Mouse (Mus musculus) hindbrain, postnatal 0 days (tissue): ENCODE results near the gene Umad1. TPM values are rescaled to one million over a fixed set of nuclear protein-coding genes. Genes with fewer than 3 reads are reported as not detected.

Experiments used
- ATAC-seq: fragments of 200-750 bp; cut with Nextera tagmentation; 2 replicates; pipeline ENCODE4 v1.8.0; 2017; ENCODE audit warnings: mild to moderate bottlenecking, moderate TSS enrichment, moderate library complexity
- DNase-seq: peaks from one replicate; pipeline ENCODE4 v3.0.0-alpha.2; 2015; ENCODE audit warnings: low spot score
- H3K27ac ChIP-seq: fragments of 300-500 bp; sonication (generic); 2 replicates; pipeline ENCODE4 v1.5.1; 2014; ENCODE audit warnings: mild to moderate bottlenecking
- H3K27me3 ChIP-seq: fragments of 300-500 bp; sonication (generic); 2 replicates; pipeline ENCODE4 v1.6.1; 2014; ENCODE audit warnings: low read length, mixed read lengths; ENCODE audit not compliant: insufficient read depth
- H3K36me3 ChIP-seq: fragments of 300-500 bp; sonication (generic); 2 replicates; pipeline ENCODE4 v1.6.1; 2014; ENCODE audit warnings: low read length, mixed read lengths; ENCODE audit not compliant: insufficient read depth
- H3K4me1 ChIP-seq: fragments of 300-500 bp; sonication (generic); 2 replicates; pipeline ENCODE4 v1.6.1; 2014; ENCODE audit warnings: antibody characterized with exemption, low read length, mixed read lengths; ENCODE audit not compliant: insufficient read depth
- H3K4me2 ChIP-seq: fragments of 300-500 bp; sonication (generic); 2 replicates; pipeline ENCODE4 v1.6.1; 2014; ENCODE audit warnings: low read depth, mild to moderate bottlenecking, low read length, moderate library complexity, mixed read lengths
- H3K4me3 ChIP-seq: fragments of 300-500 bp; sonication (generic); 2 replicates; pipeline ENCODE4 v1.5.1; 2014; ENCODE audit warnings: low read length
- H3K9ac ChIP-seq: fragments of 300-500 bp; sonication (generic); replicated peaks from 2 replicates; pipeline ENCODE4 v1.6.1; 2014; ENCODE audit warnings: mild to moderate bottlenecking, low read length, moderate library complexity, mixed read lengths
- H3K9me3 ChIP-seq: fragments of 300-500 bp; sonication (generic); 2 replicates; pipeline ENCODE4 v1.6.1; 2016; ENCODE audit warnings: low read length, mixed read lengths
- CTCF ChIP-seq: IDR thresholded peaks from 2 replicates; pipeline ENCODE4 v1.5.1; 2016; ENCODE audit warnings: antibody characterized with exemption, control low read depth, low read depth
- WGBS: fragments of 180-500 bp; shearing (Covaris S2); extraction: QIAGEN DNeasy Blood & Tissue Kit; methylation state at CpG from one replicate; pipeline ENCODE4 v1.1.7; 2014; 5-methylcytosine and 5-hydroxymethylcytosine counted together
- polyA plus RNA-seq: library from polyadenylated mRNA; unstranded; fragments of >200 nt; fragmentation: Nextera tagmentation; extraction: Ambion mirVana; gene quantifications from 2 replicates; pipeline ENCODE4 v1.2.1, GENCODE M21; 2015
- total RNA-seq: library from RNA; depleted of rRNA; stranded (reverse); fragments of >200 nt; gene quantifications from 2 replicates; pipeline ENCODE4 v1.2.3, GENCODE M21; 2014

Umad1 gene
- total and polyA plus RNA-seq, 2 experiments from 2014 or later = 24.2 to 57.8 TPM

DNA sequence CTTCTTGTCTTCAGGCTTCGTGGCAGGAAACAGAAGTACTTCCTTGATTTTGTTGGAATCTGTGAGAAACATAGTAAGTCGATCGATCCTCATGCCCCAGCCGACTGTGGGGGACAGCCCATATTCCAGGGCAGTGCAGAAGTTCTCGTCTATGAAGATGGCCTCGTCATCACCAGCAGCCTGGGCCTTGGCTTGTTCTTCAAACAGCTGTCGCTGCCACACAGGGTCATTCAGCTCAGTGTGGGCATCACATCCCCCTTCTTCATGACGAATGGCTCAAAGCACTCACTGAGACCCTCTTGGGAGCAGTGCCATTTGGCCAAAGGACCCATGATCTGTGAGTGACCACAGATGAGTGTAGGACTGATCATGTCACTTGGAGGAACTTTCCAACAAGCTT is 118.6 kb downstream of the Umad1 start:
- 91% methylated on average over 8 of the region's 8 CpGs for WGBS
- TF ChIP-seq CTCF = no peak
- H3K27ac ChIP-seq = no peak overlapping the region
- H3K9me3 ChIP-seq = no peaks in the 10 kb centered on the region
- no peak overlapping the region for H3K9ac ChIP-seq
- no peaks in the 10 kb centered on the region for H3K27me3 ChIP-seq
- H3K4me1 ChIP-seq = no peaks in the 10 kb centered on the region
- H3K36me3 ChIP-seq = no peaks in the 10 kb centered on the region; the same call in 1 of the 2 replicates
- H3K4me2 ChIP-seq = no peak overlapping the region
- H3K4me3 ChIP-seq = no peak overlapping the region
- no peak for ATAC-seq
- no peak for DNase-seq

DNA sequence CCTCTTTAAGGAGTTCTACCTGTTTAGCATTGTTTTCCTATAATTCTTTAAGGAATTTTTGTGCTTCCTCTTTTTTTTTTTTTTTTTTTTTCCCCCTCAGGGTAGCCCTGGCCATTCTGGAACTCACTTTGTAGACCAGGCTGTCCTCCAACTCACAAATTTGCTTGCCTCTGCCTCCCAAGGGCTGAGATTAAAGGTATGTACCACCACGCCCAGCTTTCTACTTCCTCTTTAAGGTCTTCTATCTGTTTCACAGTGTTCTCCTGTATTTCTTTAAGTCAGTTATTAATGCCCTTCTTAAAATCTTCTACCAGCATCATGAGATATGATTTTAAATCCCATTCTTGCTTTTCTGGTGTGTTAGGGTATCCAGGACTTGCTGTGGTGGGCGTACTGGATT is 130.2 kb downstream of the Umad1 start:
- no peak for DNase-seq
- no peaks in the 10 kb centered on the region for H3K27me3 ChIP-seq
- H3K4me2 ChIP-seq = no peak overlapping the region
- H3K4me3 ChIP-seq = no peak overlapping the region
- no peaks in the 10 kb centered on the region for H3K9me3 ChIP-seq
- no peak for TF ChIP-seq CTCF
- H3K9ac ChIP-seq = no peak overlapping the region
- H3K36me3 ChIP-seq = no peaks in the 10 kb centered on the region
- WGBS = 98% methylated on average over 2 of the region's 2 CpGs
- no peak overlapping the region for H3K27ac ChIP-seq
- no peak for ATAC-seq
- H3K4me1 ChIP-seq = no peaks in the 10 kb centered on the region

DNA sequence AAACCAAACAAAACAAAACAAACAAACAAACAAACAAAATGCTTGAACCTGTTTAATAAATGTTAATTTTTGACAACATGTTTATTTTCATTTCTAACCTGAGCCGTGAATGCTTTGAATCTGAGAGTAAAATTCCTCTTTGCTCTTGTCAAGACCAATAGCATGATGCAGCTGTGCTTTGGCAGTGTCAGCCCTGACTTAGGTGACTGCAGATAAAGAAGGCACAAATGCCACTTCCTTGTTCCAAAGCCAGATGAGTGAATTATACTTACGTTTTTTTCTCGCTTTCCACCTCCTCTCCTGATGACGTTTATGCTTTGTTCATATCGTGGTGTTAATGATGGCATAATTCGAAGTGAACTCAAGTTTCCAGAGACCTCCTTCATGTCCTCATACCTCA is 131.2 kb downstream of the Umad1 start:
- Histone ChIP-seq H3K36me3 (no peaks in the 10 kb centered on the region), H3K4me1 (no peaks in the 10 kb centered on the region), H3K9me3 (no peaks in the 10 kb centered on the region), H3K27ac (no peak overlapping the region), H3K4me3 (no peak overlapping the region), H3K4me2 (no peak overlapping the region), H3K9ac (no peak overlapping the region), H3K27me3 (no peaks in the 10 kb centered on the region)
- no peak for TF ChIP-seq CTCF
- WGBS = 96% methylated on average over 6 of the region's 6 CpGs
- no peak for DNase-seq
- ATAC-seq = no peak

DNA sequence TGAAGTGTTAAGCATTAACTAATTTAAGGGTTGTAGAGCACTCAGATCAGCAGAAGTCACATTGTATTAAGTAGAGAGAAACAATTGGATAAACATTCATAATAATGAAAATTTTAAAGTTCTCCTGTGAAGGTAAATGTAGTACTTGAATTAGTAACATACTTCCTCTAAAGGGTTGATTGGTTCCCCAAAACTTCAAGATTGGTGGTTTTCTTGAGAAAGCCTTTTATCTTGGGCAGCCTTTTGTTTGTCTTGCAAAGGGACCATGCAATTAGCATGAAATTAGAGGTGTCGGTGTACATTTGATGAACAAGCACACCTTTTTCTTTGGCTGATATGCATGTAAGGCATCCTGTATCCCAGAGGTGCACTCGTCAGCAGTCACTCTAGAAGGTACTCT is 131.8 kb downstream of the Umad1 start:
- H3K4me3 ChIP-seq = no peak overlapping the region
- no peak overlapping the region for H3K9ac ChIP-seq
- WGBS = 73% methylated on average over 2 of the region's 2 CpGs
- H3K9me3 ChIP-seq = no peaks in the 10 kb centered on the region
- H3K27me3 ChIP-seq = no peaks in the 10 kb centered on the region
- H3K36me3 ChIP-seq = no peaks in the 10 kb centered on the region
- ATAC-seq = no peak
- no peak overlapping the region for H3K27ac ChIP-seq
- no peak for DNase-seq
- no peak for TF ChIP-seq CTCF
- no peaks in the 10 kb centered on the region for H3K4me1 ChIP-seq
- H3K4me2 ChIP-seq = no peak overlapping the region

DNA sequence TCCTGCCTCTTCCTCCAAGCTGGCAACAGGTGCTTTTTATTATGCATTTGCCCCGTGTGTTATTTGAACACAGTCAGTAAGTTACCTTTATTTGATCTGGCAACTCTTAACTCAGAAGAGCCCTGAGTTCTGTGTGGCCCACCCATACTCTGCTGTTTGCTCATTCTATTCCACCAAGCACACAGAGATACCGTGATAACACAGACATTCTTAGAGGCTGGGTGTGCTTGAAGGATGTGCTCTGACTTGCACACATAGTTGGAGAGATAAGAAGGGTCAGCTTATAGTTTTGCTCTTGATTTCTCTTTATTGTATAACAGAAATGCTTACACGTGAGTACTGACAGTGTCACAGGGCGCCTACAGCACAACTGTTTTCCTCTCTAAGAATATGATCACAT is 133.9 kb downstream of the Umad1 start:
- DNase-seq (no peak), ATAC-seq (no peak)
- Histone ChIP-seq H3K9me3 (no peaks in the 10 kb centered on the region), H3K36me3 (no peaks in the 10 kb centered on the region), H3K4me1 (no peaks in the 10 kb centered on the region), H3K9ac (no peak overlapping the region), H3K4me3 (no peak overlapping the region), H3K4me2 (no peak overlapping the region), H3K27ac (no peak overlapping the region), H3K27me3 (no peaks in the 10 kb centered on the region)
- TF ChIP-seq CTCF = no peak
- 84% methylated on average over 4 of the region's 4 CpGs for WGBS

DNA sequence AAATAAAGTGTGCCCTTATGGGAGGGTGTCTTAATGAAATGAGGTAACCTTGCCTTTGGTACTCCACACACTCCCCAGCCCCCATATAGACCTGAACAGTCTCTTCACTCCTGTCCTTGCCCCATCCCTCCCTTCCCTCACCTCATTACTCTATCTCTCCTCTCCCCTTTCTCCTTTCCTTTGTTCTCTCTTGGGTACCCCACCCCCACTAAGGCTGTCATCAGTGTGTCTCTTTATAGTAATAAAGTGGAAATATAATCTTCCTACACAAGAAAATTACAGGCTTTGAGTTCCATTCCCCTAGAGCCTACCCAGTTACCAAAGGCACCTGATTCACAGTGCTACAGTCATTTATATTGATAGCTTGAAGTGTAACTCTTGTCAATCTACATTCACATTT is 135.0 kb downstream of the Umad1 start:
- TF ChIP-seq CTCF = no peak
- no peaks in the 10 kb centered on the region for H3K27me3 ChIP-seq
- no peak overlapping the region for H3K4me2 ChIP-seq
- DNase-seq (no peak), ATAC-seq (peak; percentile 53; the same call in 1 of the 2 replicates)
- H3K27ac ChIP-seq = no peak overlapping the region
- no peaks in the 10 kb centered on the region for H3K9me3 ChIP-seq
- H3K4me3 ChIP-seq = no peak overlapping the region
- no peaks in the 10 kb centered on the region for H3K36me3 ChIP-seq
- no peak overlapping the region for H3K9ac ChIP-seq
- H3K4me1 ChIP-seq = no peaks in the 10 kb centered on the region

DNA sequence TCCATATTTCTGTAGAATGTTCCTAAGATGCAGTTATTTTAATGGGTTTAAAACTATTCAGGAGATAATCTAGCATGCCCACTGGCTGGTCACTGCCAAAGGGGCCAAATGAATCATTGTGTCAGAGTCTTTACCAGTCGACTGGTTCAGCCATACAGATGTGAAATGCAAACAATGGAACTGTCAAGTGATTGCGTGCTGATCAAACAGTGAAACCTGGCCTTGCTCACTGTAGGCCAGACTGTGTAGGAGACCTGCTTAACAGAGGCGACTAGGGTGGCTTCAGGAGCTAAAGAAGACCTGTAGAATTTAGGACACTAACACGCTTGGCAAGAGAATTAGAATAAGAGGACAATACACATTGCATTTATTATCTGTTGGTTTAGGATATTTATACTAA is 136.0 kb downstream of the Umad1 start:
- Histone ChIP-seq H3K4me1 (no peaks in the 10 kb centered on the region), H3K27ac (no peak overlapping the region), H3K27me3 (no peaks in the 10 kb centered on the region), H3K4me3 (no peak overlapping the region), H3K9me3 (no peaks in the 10 kb centered on the region), H3K36me3 (no peaks in the 10 kb centered on the region), H3K4me2 (no peak overlapping the region), H3K9ac (no peak overlapping the region)
- no peak for TF ChIP-seq CTCF
- DNase-seq (no peak), ATAC-seq (no peak)
- 41% methylated on average over 4 of the region's 4 CpGs for WGBS
